Mouse (Mus musculus): ENCODE results near the gene Fam117a. TPM values are rescaled to one million over a fixed set of nuclear protein-coding genes. Genes with fewer than 3 reads are reported as not detected.

The Fam117a gene
- polyA plus RNA-seq, 1 experiment from 2014 or later, result 2.2 TPM

GRCm38 (mm10) chr11:95409450-95410112, 72.8 kb downstream of the Fam117a start:
- no peak overlapping the region for H3K4me2 ChIP-seq (ENCODE audit: low read length)
- no peak overlapping the region for H3K27ac ChIP-seq (ENCODE audit: low read length)
- no peak for ATAC-seq
- H3K4me3 ChIP-seq (ENCODE audit: low read depth, low read length), result no peak overlapping the region
- H3K9me3 ChIP-seq (replicated peaks; ENCODE audit: control insufficient read depth, low read length, poor library complexity, severe bottlenecking), result no peaks in the 10 kb centered on the region
- no peaks in the 10 kb centered on the region for H3K36me3 ChIP-seq (ENCODE audit: control insufficient read depth, insufficient read depth, low read length)
- 87% methylated on average over 10 of the region's 10 CpGs for whole genome bisulfite sequencing
- H3K9ac ChIP-seq (ENCODE audit: low read depth, low read length), result no peak overlapping the region
- H3K4me1 ChIP-seq (ENCODE audit: control insufficient read depth, insufficient read depth, low read length), result no peaks in the 10 kb centered on the region
- H3K27me3 ChIP-seq (ENCODE audit: control insufficient read depth, insufficient read depth, low read depth, low read length), result no peaks in the 10 kb centered on the region

- H3K36me3 ChIP-seq (ENCODE audit: control insufficient read depth, insufficient read depth, low read length), result no peaks in the 10 kb centered on the region
- WGBS, result 48% methylated on average over 6 of the region's 6 CpGs
- H3K27ac ChIP-seq (ENCODE audit: low read length), result peak overlapping the region; percentile 73
- H3K4me3 ChIP-seq (ENCODE audit: low read depth, low read length), result no peak overlapping the region
- H3K9me3 ChIP-seq (replicated peaks; ENCODE audit: control insufficient read depth, low read length, poor library complexity, severe bottlenecking), result no peaks in the 10 kb centered on the region
- H3K4me2 ChIP-seq (ENCODE audit: low read length), result no peak overlapping the region
- no peak overlapping the region for H3K9ac ChIP-seq (ENCODE audit: low read depth, low read length)
- H3K4me1 ChIP-seq (ENCODE audit: control insufficient read depth, insufficient read depth, low read length), result peaks cover 16% of the 10 kb centered on the region
- H3K27me3 ChIP-seq (ENCODE audit: control insufficient read depth, insufficient read depth, low read depth, low read length), result no peaks in the 10 kb centered on the region
- no peak for ATAC-seq
Observed at GRCm38 (mm10) chr11:95411453-95412013, 74.7 kb downstream of the Fam117a start.

GRCm38 (mm10) chr11:95412615-95413014, 75.8 kb downstream of the Fam117a start:
- H3K4me2 ChIP-seq (ENCODE audit: low read length), result no peak overlapping the region
- H3K27me3 ChIP-seq (ENCODE audit: control insufficient read depth, insufficient read depth, low read depth, low read length), result no peaks in the 10 kb centered on the region
- peaks cover 27% of the 10 kb centered on the region for H3K4me1 ChIP-seq (ENCODE audit: control insufficient read depth, insufficient read depth, low read length)
- H3K4me3 ChIP-seq (ENCODE audit: low read depth, low read length), result no peak overlapping the region
- H3K27ac ChIP-seq (ENCODE audit: low read length), result no peak overlapping the region
- ATAC-seq, result no peak
- no peaks in the 10 kb centered on the region for H3K36me3 ChIP-seq (ENCODE audit: control insufficient read depth, insufficient read depth, low read length)
- WGBS, result 81% methylated on average over 3 of the region's 3 CpGs
- H3K9ac ChIP-seq (ENCODE audit: low read depth, low read length), result no peak overlapping the region
- H3K9me3 ChIP-seq (replicated peaks; ENCODE audit: control insufficient read depth, low read length, poor library complexity, severe bottlenecking), result no peaks in the 10 kb centered on the region

GRCm38 (mm10) chr11:95413641-95414535, 77.1 kb downstream of the Fam117a start, which contains the start of gene Spop:
TSS of gene Spop (plus strand) at chr11:95414080.
- H3K4me1 ChIP-seq (ENCODE audit: control insufficient read depth, insufficient read depth, low read length), result peaks cover 29% of the 10 kb centered on the region
- no peaks in the 10 kb centered on the region for H3K36me3 ChIP-seq (ENCODE audit: control insufficient read depth, insufficient read depth, low read length)
- H3K9ac ChIP-seq (ENCODE audit: low read depth, low read length), result peak within 1 kb of the TSS; percentile 81
- H3K27me3 ChIP-seq (ENCODE audit: control insufficient read depth, insufficient read depth, low read depth, low read length), result no peaks in the 10 kb centered on the region
- H3K27ac ChIP-seq (ENCODE audit: low read length), result peak within 1 kb of the TSS; percentile 95
- no peaks in the 10 kb centered on the region for H3K9me3 ChIP-seq (replicated peaks; ENCODE audit: control insufficient read depth, low read length, poor library complexity, severe bottlenecking)
- peak within 1 kb of the TSS; percentile 65 for H3K4me3 ChIP-seq (ENCODE audit: low read depth, low read length)
- 4% methylated on average over 47 of the region's 58 CpGs for WGBS
- peak within 1 kb of the TSS; percentile 86 for H3K4me2 ChIP-seq (ENCODE audit: low read length)
- peak; percentile 84 for ATAC-seq

- peak overlapping the region; percentile 65 for H3K4me3 ChIP-seq (ENCODE audit: low read depth, low read length)
- peaks cover 29% of the 10 kb centered on the region for H3K4me1 ChIP-seq (ENCODE audit: control insufficient read depth, insufficient read depth, low read length)
- peak overlapping the region; percentile 81 for H3K9ac ChIP-seq (ENCODE audit: low read depth, low read length)
- H3K27me3 ChIP-seq (ENCODE audit: control insufficient read depth, insufficient read depth, low read depth, low read length), result no peaks in the 10 kb centered on the region
- peak; percentile 90 for ATAC-seq
- H3K4me2 ChIP-seq (ENCODE audit: low read length), result peak overlapping the region; percentile 86
- WGBS, result under 1% methylated on average over 28 of the region's 28 CpGs
- no peaks in the 10 kb centered on the region for H3K36me3 ChIP-seq (ENCODE audit: control insufficient read depth, insufficient read depth, low read length)
- no peaks in the 10 kb centered on the region for H3K9me3 ChIP-seq (replicated peaks; ENCODE audit: control insufficient read depth, low read length, poor library complexity, severe bottlenecking)
- H3K27ac ChIP-seq (ENCODE audit: low read length), result peak overlapping the region; percentile 95
Observed at GRCm38 (mm10) chr11:95414536-95415161, 77.8 kb downstream of the Fam117a start.

GRCm38 (mm10) chr11:95415931-95416330, 79.1 kb downstream of the Fam117a start:
- H3K27ac ChIP-seq (ENCODE audit: low read length), result no peak overlapping the region
- H3K4me2 ChIP-seq (ENCODE audit: low read length), result peak overlapping the region; percentile 86
- no peaks in the 10 kb centered on the region for H3K36me3 ChIP-seq (ENCODE audit: control insufficient read depth, insufficient read depth, low read length)
- no peak overlapping the region for H3K9ac ChIP-seq (ENCODE audit: low read depth, low read length)
- no peaks in the 10 kb centered on the region for H3K27me3 ChIP-seq (ENCODE audit: control insufficient read depth, insufficient read depth, low read depth, low read length)
- H3K4me3 ChIP-seq (ENCODE audit: low read depth, low read length), result no peak overlapping the region
- no peaks in the 10 kb centered on the region for H3K9me3 ChIP-seq (replicated peaks; ENCODE audit: control insufficient read depth, low read length, poor library complexity, severe bottlenecking)
- no peak for ATAC-seq
- peaks cover 29% of the 10 kb centered on the region for H3K4me1 ChIP-seq (ENCODE audit: control insufficient read depth, insufficient read depth, low read length)

- H3K9me3 ChIP-seq (replicated peaks; ENCODE audit: control insufficient read depth, low read length, poor library complexity, severe bottlenecking), result no peaks in the 10 kb centered on the region
- no peak overlapping the region for H3K4me2 ChIP-seq (ENCODE audit: low read length)
- no peak overlapping the region for H3K9ac ChIP-seq (ENCODE audit: low read depth, low read length)
- WGBS, result 84% methylated on average over 5 of the region's 5 CpGs
- no peaks in the 10 kb centered on the region for H3K27me3 ChIP-seq (ENCODE audit: control insufficient read depth, insufficient read depth, low read depth, low read length)
- H3K4me3 ChIP-seq (ENCODE audit: low read depth, low read length), result no peak overlapping the region
- H3K36me3 ChIP-seq (ENCODE audit: control insufficient read depth, insufficient read depth, low read length), result no peaks in the 10 kb centered on the region
- no peak overlapping the region for H3K27ac ChIP-seq (ENCODE audit: low read length)
- no peak for ATAC-seq
- H3K4me1 ChIP-seq (ENCODE audit: control insufficient read depth, insufficient read depth, low read length), result peaks cover 29% of the 10 kb centered on the region
Observed at GRCm38 (mm10) chr11:95417341-95417740, 80.5 kb downstream of the Fam117a start.

GRCm38 (mm10) chr11:95420880-95421435, 84.1 kb downstream of the Fam117a start:
- Histone ChIP-seq H3K4me1 (ENCODE audit: control insufficient read depth, insufficient read depth, low read length) (peaks cover 17% of the 10 kb centered on the region), H3K36me3 (ENCODE audit: control insufficient read depth, insufficient read depth, low read length) (no peaks in the 10 kb centered on the region), H3K9me3 (replicated peaks; ENCODE audit: control insufficient read depth, low read length, poor library complexity, severe bottlenecking) (no peaks in the 10 kb centered on the region), H3K9ac (ENCODE audit: low read depth, low read length) (no peak overlapping the region), H3K4me2 (ENCODE audit: low read length) (no peak overlapping the region), H3K4me3 (ENCODE audit: low read depth, low read length) (no peak overlapping the region), H3K27ac (ENCODE audit: low read length) (no peak overlapping the region), H3K27me3 (ENCODE audit: control insufficient read depth, insufficient read depth, low read depth, low read length) (no peaks in the 10 kb centered on the region)
- 77% methylated on average over 2 of the region's 2 CpGs for WGBS
- no peak for ATAC-seq
